Comparison of ENCODE assay signal across 23 mouse cellular contexts in genomic region chr11:44468306-44468790, GRCm38 (mm10). TPM values are rescaled to one million over a fixed set of nuclear protein-coding genes. Genes with fewer than 3 reads are reported as not detected.
DNase-seq lines count a peak whose midpoint lies in the region; ATAC-seq and TF ChIP-seq lines count a peak whose summit lies in the region.
"Had no signal": no experiment of that assay in that cellular context is flagged by ENCODE, and none has a peak within 500 bp of the region (broad histone marks: within the 10 kb centered on the region; RNA-seq: fewer than 3 reads in every experiment).

No protein-coding gene starts in this region.

- peaks cover 11% of the 10 kb centered on the region; the same call in 1 of the 2 replicates for H3K4me1 ChIP-seq in kidney, postnatal 0 days (replicated peaks; ENCODE audit: insufficient read depth, low read length)
- H3K4me1 ChIP-seq in kidney, embryonic 16.5 days (ENCODE audit: insufficient read depth, low read length), result peaks cover 14% of the 10 kb centered on the region
- peaks cover 64% of the 10 kb centered on the region for H3K4me1 ChIP-seq in liver, embryonic 15.5 days (replicated peaks)

- no peaks in the 10 kb centered on the region for H3K9me3 ChIP-seq in kidney, postnatal 0 days (replicated peaks; ENCODE audit: low read length)
- no peaks in the 10 kb centered on the region for H3K9me3 ChIP-seq in kidney, embryonic 16.5 days (ENCODE audit: low read length)
- H3K9me3 ChIP-seq in liver, embryonic 15.5 days (replicated peaks), result no peaks in the 10 kb centered on the region
- H3K9me3 ChIP-seq: embryonic facial prominence, embryonic 10.5 days; heart, embryonic 15.5 days; midbrain, embryonic 12.5 days; neural tube, embryonic 13.5 days had no signal

- no peaks in the 10 kb centered on the region for H3K27me3 ChIP-seq in kidney, postnatal 0 days (ENCODE audit: insufficient read depth, low read length)
- no peaks in the 10 kb centered on the region for H3K27me3 ChIP-seq in kidney, embryonic 16.5 days (ENCODE audit: insufficient read depth, low read length)
- no peaks in the 10 kb centered on the region for H3K27me3 ChIP-seq in liver, embryonic 15.5 days
- H3K27me3 ChIP-seq: CH12.LX; heart, embryonic 15.5 days; midbrain, embryonic 12.5 days; neural tube, embryonic 13.5 days had no signal

- ATAC-seq in kidney, postnatal 0 days (replicated peaks; ENCODE audit: low FRiP score, low read depth), result no peak
- no peak for ATAC-seq in kidney, embryonic 16.5 days (ENCODE audit: low FRiP score, low TSS enrichment)
- no peak for ATAC-seq in liver, embryonic 15.5 days (ENCODE audit: insufficient read depth)
- ATAC-seq: hindbrain, postnatal 0 days; lung, postnatal 0 days had no signal

- H3K4me3 ChIP-seq in kidney, postnatal 0 days (replicated peaks; ENCODE audit: low read depth, low read length), result no peak overlapping the region
- H3K4me3 ChIP-seq in kidney, embryonic 16.5 days (ENCODE audit: low read length), result no peak overlapping the region
- H3K4me3 ChIP-seq in liver, embryonic 15.5 days (replicated peaks), result no peak overlapping the region
- H3K4me3 ChIP-seq: heart, adult 2 months; heart, embryonic 15.5 days; midbrain, embryonic 12.5 days; neural tube, embryonic 13.5 days had no signal

- H3K27ac ChIP-seq in kidney, postnatal 0 days, result no peak overlapping the region
- no peak overlapping the region for H3K27ac ChIP-seq in kidney, embryonic 16.5 days (ENCODE audit: low read length)
- H3K27ac ChIP-seq in liver, embryonic 15.5 days (replicated peaks), result peak overlapping the region; percentile 100
- H3K27ac ChIP-seq: embryonic facial prominence, embryonic 10.5 days; heart, adult 2 months; heart, embryonic 15.5 days; hindbrain, postnatal 0 days; midbrain, embryonic 12.5 days; neural tube, embryonic 13.5 days had no signal

- TF ChIP-seq CTCF in kidney, postnatal 0 days (IDR thresholded peaks at IDR 0.05; ENCODE audit: low read depth), result no peak

- peak; percentile 28 for DNase-seq in kidney, postnatal 0 days (ENCODE audit: low spot score)
- peak; percentile 27 for DNase-seq in 3T3-L1 (ENCODE audit: low read depth, low spot score)
- DNase-seq in CD4-positive helper T cell, adult 2 months (ENCODE audit: low read depth, low spot score), result peak; percentile 16
- no peak for DNase-seq in left cerebral cortex, adult 9 months (ENCODE audit: low spot score in 2 of 2)
- no peak for DNase-seq in cerebellum, postnatal 4 days (ENCODE audit: low spot score in 2 of 2)
- DNase-seq: adrenal gland, postnatal 36 days; cerebellum, adult 11-12 months; cerebellum, postnatal 36 days; gastrocnemius, postnatal 10 days; heart, adult 2 months; heart, postnatal 4 days; kidney, adult 11 months; right cerebral cortex, postnatal 14 days; thymus, adult 2 months had no signal

- H3K4me2 ChIP-seq in kidney, postnatal 0 days (ENCODE audit: low read length), result no peak overlapping the region
- no peak overlapping the region for H3K4me2 ChIP-seq in kidney, embryonic 16.5 days (replicated peaks; ENCODE audit: low read depth, low read length)
- H3K4me2 ChIP-seq in liver, embryonic 15.5 days, result peak overlapping the region; percentile 85
- H3K4me2 ChIP-seq: midbrain, embryonic 12.5 days had no signal

- 58% methylated on average over 10 of the region's 10 CpGs for WGBS in kidney, postnatal 0 days
- 64% methylated on average over 10 of the region's 10 CpGs for WGBS in kidney, embryonic 16.5 days
- WGBS in liver, embryonic 15.5 days (ENCODE audit: insufficient replicate concordance), result 76% methylated on average over 10 of the region's 10 CpGs

- no peaks in the 10 kb centered on the region for H3K36me3 ChIP-seq in kidney, postnatal 0 days (ENCODE audit: insufficient read depth, low read length)
- peaks cover 12% of the 10 kb centered on the region; the same call in 1 of the 2 replicates for H3K36me3 ChIP-seq in kidney, embryonic 16.5 days (ENCODE audit: insufficient read depth, low read length)
- peaks cover 24% of the 10 kb centered on the region for H3K36me3 ChIP-seq in liver, embryonic 15.5 days (replicated peaks)

- H3K9ac ChIP-seq in kidney, postnatal 0 days (ENCODE audit: low read depth, low read length), result no peak overlapping the region
- no peak overlapping the region for H3K9ac ChIP-seq in kidney, embryonic 16.5 days (replicated peaks; ENCODE audit: low read length)
- H3K9ac ChIP-seq in liver, embryonic 15.5 days, result no peak overlapping the region; the same call in 1 of the 2 replicates
- H3K9ac ChIP-seq: heart, embryonic 15.5 days; midbrain, embryonic 12.5 days; neural tube, embryonic 13.5 days had no signal

RNA-seq across cellular contexts. Expression of gene Ublcp1, which starts 1.9 kb away (rescaled TPM):
- 71.6 and 74.9 TPM in 2 replicates for polyA plus RNA-seq in kidney, postnatal 0 days (2015; fragmentation: Nextera tagmentation; extraction: Ambion mirVana)
- 63.1 and 63.2 TPM in 2 replicates for polyA plus RNA-seq in kidney, embryonic 16.5 days (2015; fragmentation: Nextera tagmentation; extraction: Ambion mirVana)
- polyA plus RNA-seq in liver, embryonic 15.5 days (2015; fragmentation: Nextera tagmentation; extraction: Ambion mirVana), result 42.5 and 42.9 TPM in 2 replicates

RNA-seq across cellular contexts. Expression of gene Rnf145, which starts 50.4 kb away (rescaled TPM):
- 51.8 and 61.4 TPM in 2 replicates for polyA plus RNA-seq in kidney, postnatal 0 days (2015; fragmentation: Nextera tagmentation; extraction: Ambion mirVana)
- polyA plus RNA-seq in kidney, embryonic 16.5 days (2015; fragmentation: Nextera tagmentation; extraction: Ambion mirVana), result 61.4 and 64.3 TPM in 2 replicates
- 53.5 and 59.8 TPM in 2 replicates for polyA plus RNA-seq in liver, embryonic 15.5 days (2015; fragmentation: Nextera tagmentation; extraction: Ambion mirVana)

Comparison
In these comparisons a context has a peak if more than half of its experiments do, and no peak if none do; other contexts are left out.
1. DNase-seq: peak in kidney, postnatal 0 days (single experiment), 3T3-L1 (single experiment) and CD4-positive helper T cell, adult 2 months (single experiment); none in left cerebral cortex, adult 9 months (0 of 2) and cerebellum, postnatal 4 days (0 of 2).